Mouse (Mus musculus) ES-Bruce4 (cell line): ENCODE results near the gene Glis1.

Experiments
- CTCF ChIP-seq: IDR thresholded peaks from one replicate; pipeline ENCODE4 v1.8.1; 2011; ENCODE audit warnings: low read depth, low read length
- EP300 ChIP-seq: IDR thresholded peaks from 2 replicates; pipeline ENCODE4 v1.6.1; 2011; ENCODE audit warnings: low read depth, low read length; ENCODE audit not compliant: insufficient read depth
- POLR2A ChIP-seq: IDR thresholded peaks from one replicate; pipeline ENCODE4 v1.8.1; 2011; ENCODE audit warnings: low read length; ENCODE audit not compliant: insufficient read depth

GRCm38 (mm10) chr4:107436476-107436875 is 2.1 kb downstream of the Glis1 start:
- no peak for TF ChIP-seq CTCF
- no peak for TF ChIP-seq POLR2A
- no peak for TF ChIP-seq EP300
